Mouse (Mus musculus): ENCODE measurements around the gene Asb14. TPM values are rescaled to one million over a fixed set of nuclear protein-coding genes. Genes with fewer than 3 reads are reported as not detected.
"Not testable (repeated sequence)": the region's sequence is repeated elsewhere in the genome, so short reads cannot be mapped to it uniquely, and the experiment has no call there.

Gene Asb14
- polyA plus RNA-seq, 1 experiment = 3.4 TPM

- H3K4me3 ChIP-seq (ENCODE audit: control insufficient read depth, insufficient read depth, low read length) = no peak overlapping the region
- WGBS = 97% methylated on average over 4 of the region's 4 CpGs
- no peak overlapping the region for H3K27ac ChIP-seq (ENCODE audit: control insufficient read depth, insufficient read depth, low read length)
- no peaks in the 10 kb centered on the region for H3K36me3 ChIP-seq (ENCODE audit: control insufficient read depth, insufficient read depth, low read length)
- no peaks in the 10 kb centered on the region for H3K4me1 ChIP-seq (replicated peaks; ENCODE audit: control insufficient read depth, insufficient read depth, low read length)
- H3K27me3 ChIP-seq (ENCODE audit: control insufficient read depth, insufficient read depth, low read length) = no peaks in the 10 kb centered on the region
- no peak for DNase-seq
- TF ChIP-seq CTCF (IDR thresholded peaks at IDR 0.05; ENCODE audit: borderline replicate concordance, control insufficient read depth, extremely low read depth, insufficient read depth, low read length, poor library complexity) = no peak
- TF ChIP-seq POLR2A (IDR thresholded peaks at IDR 0.05; ENCODE audit: control insufficient read depth, extremely low read depth, insufficient read depth, low read length, poor library complexity) = no peak
Measured at GRCm38 (mm10) chr14:26907401-26907800, 13.0 kb downstream of the Asb14 start.

GRCm38 (mm10) chr14:26910461-26910860 lies 16.1 kb downstream of the Asb14 start:
- not testable (repeated sequence) for H3K36me3 ChIP-seq (ENCODE audit: control insufficient read depth, insufficient read depth, low read length); DNase-seq; H3K27ac ChIP-seq (ENCODE audit: control insufficient read depth, insufficient read depth, low read length); H3K4me1 ChIP-seq (replicated peaks; ENCODE audit: control insufficient read depth, insufficient read depth, low read length); H3K4me3 ChIP-seq (ENCODE audit: control insufficient read depth, insufficient read depth, low read length); H3K27me3 ChIP-seq (ENCODE audit: control insufficient read depth, insufficient read depth, low read length)
- WGBS = 90% methylated on average over 9 of the region's 9 CpGs

DNA sequence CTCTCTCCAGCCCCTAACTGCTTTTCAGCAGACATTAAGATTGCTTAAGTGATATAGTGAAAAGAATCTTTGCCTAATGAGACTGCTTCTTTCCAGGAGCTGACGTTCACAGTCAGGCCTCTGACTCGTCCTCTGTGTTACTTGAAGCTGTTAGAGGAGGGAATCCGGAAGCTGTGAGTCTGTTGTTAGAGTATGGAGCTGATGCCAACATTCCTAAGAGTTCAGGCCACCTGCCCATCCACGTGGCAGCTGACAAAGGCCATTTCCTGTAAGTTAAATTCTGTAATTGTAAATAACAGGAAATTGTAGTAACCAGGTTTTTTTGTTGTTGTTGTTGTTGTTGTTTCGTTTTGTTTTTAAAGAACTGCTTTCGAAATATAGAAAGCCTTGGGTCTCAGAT lies 16.8 kb downstream of the Asb14 start:
- no peak for DNase-seq
- Histone ChIP-seq H3K4me3 (ENCODE audit: control insufficient read depth, insufficient read depth, low read length) (no peak overlapping the region), H3K27ac (ENCODE audit: control insufficient read depth, insufficient read depth, low read length) (no peak overlapping the region), H3K27me3 (ENCODE audit: control insufficient read depth, insufficient read depth, low read length) (no peaks in the 10 kb centered on the region), H3K36me3 (ENCODE audit: control insufficient read depth, insufficient read depth, low read length) (no peaks in the 10 kb centered on the region), H3K4me1 (replicated peaks; ENCODE audit: control insufficient read depth, insufficient read depth, low read length) (no peaks in the 10 kb centered on the region)
- 86% methylated on average over 6 of the region's 6 CpGs for WGBS
- TF ChIP-seq POLR2A (IDR thresholded peaks at IDR 0.05; ENCODE audit: control insufficient read depth, extremely low read depth, insufficient read depth, low read length, poor library complexity) (no peak), CTCF (IDR thresholded peaks at IDR 0.05; ENCODE audit: borderline replicate concordance, control insufficient read depth, extremely low read depth, insufficient read depth, low read length, poor library complexity) (no peak)

DNA sequence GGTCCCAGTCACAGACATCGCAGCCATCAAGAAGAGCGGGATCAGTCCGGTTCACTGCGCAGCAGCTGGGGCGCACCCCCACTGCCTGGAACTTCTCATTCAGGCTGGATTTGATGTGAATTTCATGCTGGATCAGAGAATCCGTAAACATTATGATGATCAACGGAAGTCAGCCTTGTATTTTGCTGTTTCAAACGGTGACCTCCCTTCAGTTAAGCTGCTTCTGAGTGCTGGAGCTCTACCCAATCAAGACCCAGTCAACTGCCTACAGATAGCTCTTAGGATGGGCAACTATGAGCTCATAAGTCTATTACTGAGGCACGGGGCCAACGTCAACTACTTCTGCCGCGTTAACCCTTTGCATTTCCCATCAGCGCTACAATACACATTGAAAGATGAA lies 17.5 kb downstream of the Asb14 start:
- H3K27ac ChIP-seq (ENCODE audit: control insufficient read depth, insufficient read depth, low read length) = no peak overlapping the region

GRCm38 (mm10) chr14:26913681-26914268 lies 19.4 kb downstream of the Asb14 start:
- Histone ChIP-seq H3K4me3 (ENCODE audit: control insufficient read depth, insufficient read depth, low read length) (no peak overlapping the region), H3K27me3 (ENCODE audit: control insufficient read depth, insufficient read depth, low read length) (no peaks in the 10 kb centered on the region), H3K4me1 (replicated peaks; ENCODE audit: control insufficient read depth, insufficient read depth, low read length) (no peaks in the 10 kb centered on the region), H3K27ac (ENCODE audit: control insufficient read depth, insufficient read depth, low read length) (no peak overlapping the region), H3K36me3 (ENCODE audit: control insufficient read depth, insufficient read depth, low read length) (no peaks in the 10 kb centered on the region)
- WGBS = 94% methylated on average over 9 of the region's 9 CpGs
- DNase-seq = no peak
- no peak for TF ChIP-seq CTCF (IDR thresholded peaks at IDR 0.05; ENCODE audit: borderline replicate concordance, control insufficient read depth, extremely low read depth, insufficient read depth, low read length, poor library complexity)
- TF ChIP-seq POLR2A (IDR thresholded peaks at IDR 0.05; ENCODE audit: control insufficient read depth, extremely low read depth, insufficient read depth, low read length, poor library complexity) = no peak

More for the DNA sequence above, 17.5 kb downstream of the Asb14 start:
- H3K4me1 ChIP-seq (replicated peaks; ENCODE audit: control insufficient read depth, insufficient read depth, low read length) = no peaks in the 10 kb centered on the region
- WGBS = 96% methylated on average over 13 of the region's 13 CpGs
- no peaks in the 10 kb centered on the region for H3K27me3 ChIP-seq (ENCODE audit: control insufficient read depth, insufficient read depth, low read length)
- TF ChIP-seq POLR2A (IDR thresholded peaks at IDR 0.05; ENCODE audit: control insufficient read depth, extremely low read depth, insufficient read depth, low read length, poor library complexity) = no peak
- no peak for TF ChIP-seq CTCF (IDR thresholded peaks at IDR 0.05; ENCODE audit: borderline replicate concordance, control insufficient read depth, extremely low read depth, insufficient read depth, low read length, poor library complexity)
- no peaks in the 10 kb centered on the region for H3K36me3 ChIP-seq (ENCODE audit: control insufficient read depth, insufficient read depth, low read length)
- no peak for DNase-seq
- H3K4me3 ChIP-seq (ENCODE audit: control insufficient read depth, insufficient read depth, low read length) = no peak overlapping the region

DNA sequence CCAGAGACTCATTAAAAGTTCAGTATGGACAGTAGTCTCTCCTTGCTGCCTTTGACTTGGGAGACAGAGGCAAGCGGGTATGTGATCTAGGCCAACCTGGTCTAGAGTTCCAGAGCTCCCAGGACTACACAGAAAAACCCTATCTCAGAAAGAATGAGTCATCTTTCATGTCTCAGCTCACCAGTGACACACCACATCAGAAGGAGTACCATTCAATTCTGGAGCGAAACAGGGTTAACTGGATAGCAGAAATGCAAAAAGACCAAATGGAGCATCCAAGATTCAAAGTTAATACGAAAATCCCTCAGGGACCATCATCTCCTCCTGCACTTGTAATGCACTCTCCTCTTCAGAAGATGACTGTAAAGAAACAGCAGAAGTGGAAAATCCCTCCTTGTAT lies 25.0 kb downstream of the Asb14 start:
- Histone ChIP-seq H3K4me3 (ENCODE audit: control insufficient read depth, insufficient read depth, low read length) (no peak overlapping the region), H3K4me1 (replicated peaks; ENCODE audit: control insufficient read depth, insufficient read depth, low read length) (no peaks in the 10 kb centered on the region), H3K27me3 (ENCODE audit: control insufficient read depth, insufficient read depth, low read length) (no peaks in the 10 kb centered on the region), H3K36me3 (ENCODE audit: control insufficient read depth, insufficient read depth, low read length) (peaks cover 17% of the 10 kb centered on the region), H3K27ac (ENCODE audit: control insufficient read depth, insufficient read depth, low read length) (no peak overlapping the region)
- 96% methylated on average over 3 of the region's 3 CpGs for WGBS
- TF ChIP-seq POLR2A (IDR thresholded peaks at IDR 0.05; ENCODE audit: control insufficient read depth, extremely low read depth, insufficient read depth, low read length, poor library complexity) = no peak
- TF ChIP-seq CTCF (IDR thresholded peaks at IDR 0.05; ENCODE audit: borderline replicate concordance, control insufficient read depth, extremely low read depth, insufficient read depth, low read length, poor library complexity) = no peak
- no peak for DNase-seq

All from thymus, adult 2 months (tissue).